Mouse (Mus musculus) liver, embryonic 14.5 days (tissue): ENCODE results near the gene Anks1. TPM values are rescaled to one million over a fixed set of nuclear protein-coding genes. Genes with fewer than 3 reads are reported as not detected.

Experiments
- ATAC-seq: fragments of 200-750 bp; cut with Nextera tagmentation; 2 replicates; pipeline ENCODE4 v1.8.0; 2017; ENCODE audit warnings: moderate number of reproducible peaks, mild to moderate bottlenecking, moderate library complexity; ENCODE audit not compliant: insufficient read depth
- DNase-seq, 3 experiments: peaks; one replicate each; pipeline ENCODE4 v3.0.0-alpha.2; 2012 to 2013; ENCODE audit warnings: low read depth in 3 of 3, low spot score in 3 of 3
- H3K27ac ChIP-seq: fragments of 300-500 bp; sonication (generic); 2 replicates; pipeline ENCODE4 v1.5.1; 2014; ENCODE audit warnings: moderate library complexity, mild to moderate bottlenecking, control low read depth, inconsistent platforms
- H3K27me3 ChIP-seq: fragments of 300-500 bp; sonication (generic); 2 replicates; pipeline ENCODE4 v1.6.1; 2014; ENCODE audit warnings: mild to moderate bottlenecking, low read length, moderate library complexity; ENCODE audit not compliant: control insufficient read depth, insufficient read depth
- H3K36me3 ChIP-seq: fragments of 300-500 bp; sonication (generic); replicated peaks from 2 replicates; pipeline ENCODE4 v1.6.1; 2014; ENCODE audit warnings: low read depth; ENCODE audit not compliant: control insufficient read depth, insufficient read depth
- H3K4me1 ChIP-seq, 2 experiments: fragments of 200-500 bp in 1 of 2; fragments of 300-500 bp in 1 of 2; sonication (generic) in 1 of 2; replicated peaks; 2 replicates each; pipeline ENCODE4 v1.6.1; 2012 to 2014; ENCODE audit warnings: antibody characterized with exemption in 1 of 2, inconsistent platforms in 1 of 2, low read length in 1 of 2; ENCODE audit not compliant: control insufficient read depth in 2 of 2, insufficient read depth in 2 of 2
- H3K4me2 ChIP-seq: fragments of 300-500 bp; sonication (generic); 2 replicates; pipeline ENCODE4 v1.6.1; 2014; ENCODE audit warnings: low read depth, mild to moderate bottlenecking, control low read depth, moderate library complexity
- H3K4me3 ChIP-seq, 2 experiments: fragments of 200-500 bp in 1 of 2; fragments of 300-500 bp in 1 of 2; sonication (generic) in 1 of 2; 2 replicates each; pipeline ENCODE4 v1.5.1; 2012 to 2014; ENCODE audit warnings: low read depth in 2 of 2, low read length in 2 of 2, mild to moderate bottlenecking in 2 of 2, control low read depth in 1 of 2, inconsistent platforms in 1 of 2, moderate library complexity in 1 of 2; ENCODE audit not compliant: insufficient read depth in 1 of 2
- H3K9ac ChIP-seq: fragments of 300-500 bp; sonication (generic); replicated peaks from 2 replicates; pipeline ENCODE4 v1.6.1; 2014; ENCODE audit warnings: mild to moderate bottlenecking, control low read depth, moderate library complexity
- H3K9me3 ChIP-seq: fragments of 300-500 bp; sonication (generic); 2 replicates; pipeline ENCODE4 v1.6.1; 2016; ENCODE audit warnings: low read length, mixed read lengths; ENCODE audit not compliant: control insufficient read depth
- CTCF ChIP-seq: IDR thresholded peaks from 2 replicates; pipeline ENCODE4 v1.5.1; 2016; ENCODE audit warnings: antibody characterized with exemption, low read depth, control low read depth
- EP300 ChIP-seq: IDR thresholded peaks from 2 replicates; pipeline ENCODE4 v1.6.1; 2016; ENCODE audit warnings: antibody characterized with exemption, low read depth
- WGBS: fragments of 180-500 bp; shearing (Covaris S2); extraction: QIAGEN DNeasy Blood & Tissue Kit; methylation state at CpG from one replicate; pipeline ENCODE4 v1.1.7; 2014; ENCODE audit not compliant: insufficient replicate concordance; 5-methylcytosine and 5-hydroxymethylcytosine counted together
- polyA plus RNA-seq, 2 experiments: library from polyadenylated mRNA; depleted of rRNA in 1 of 2; stranded (reverse) in 1 of 2; unstranded in 1 of 2; fragments of >200 nt; fragmentation: Nextera tagmentation in 1 of 2; extraction: Ambion mirVana in 1 of 2; gene quantifications; 2 replicates each; pipeline versions ENCODE4 v1.2.1 to v1.2.3; 2012 to 2014

Anks1 gene
- polyA plus RNA-seq, 2 experiments, result 2.4 to 5.3 TPM

GRCm38 (mm10) chr17:28007179-28007811 is 98.2 kb downstream of the Anks1 start:
- DNase-seq (no peak), ATAC-seq (peak; percentile 50; the same call in 1 of the 2 replicates)
- H3K4me2 ChIP-seq, result peak overlapping the region; percentile 62
- no peak overlapping the region; the same call in 1 of the 2 replicates for H3K27ac ChIP-seq
- H3K4me1 ChIP-seq, result peaks cover 0 to 10% of the 10 kb centered on the region in 2 experiments; a peak in 3 of 4 replicates
- H3K4me3 ChIP-seq, result peak overlapping the region; percentile 27 to 31
- TF ChIP-seq CTCF, result no peak
- no peak for TF ChIP-seq EP300
- no peaks in the 10 kb centered on the region for H3K9me3 ChIP-seq
- no peaks in the 10 kb centered on the region for H3K27me3 ChIP-seq
- 4% methylated on average over 29 of the region's 29 CpGs for WGBS
- peak overlapping the region; percentile 35 for H3K9ac ChIP-seq
- no peaks in the 10 kb centered on the region for H3K36me3 ChIP-seq

DNA sequence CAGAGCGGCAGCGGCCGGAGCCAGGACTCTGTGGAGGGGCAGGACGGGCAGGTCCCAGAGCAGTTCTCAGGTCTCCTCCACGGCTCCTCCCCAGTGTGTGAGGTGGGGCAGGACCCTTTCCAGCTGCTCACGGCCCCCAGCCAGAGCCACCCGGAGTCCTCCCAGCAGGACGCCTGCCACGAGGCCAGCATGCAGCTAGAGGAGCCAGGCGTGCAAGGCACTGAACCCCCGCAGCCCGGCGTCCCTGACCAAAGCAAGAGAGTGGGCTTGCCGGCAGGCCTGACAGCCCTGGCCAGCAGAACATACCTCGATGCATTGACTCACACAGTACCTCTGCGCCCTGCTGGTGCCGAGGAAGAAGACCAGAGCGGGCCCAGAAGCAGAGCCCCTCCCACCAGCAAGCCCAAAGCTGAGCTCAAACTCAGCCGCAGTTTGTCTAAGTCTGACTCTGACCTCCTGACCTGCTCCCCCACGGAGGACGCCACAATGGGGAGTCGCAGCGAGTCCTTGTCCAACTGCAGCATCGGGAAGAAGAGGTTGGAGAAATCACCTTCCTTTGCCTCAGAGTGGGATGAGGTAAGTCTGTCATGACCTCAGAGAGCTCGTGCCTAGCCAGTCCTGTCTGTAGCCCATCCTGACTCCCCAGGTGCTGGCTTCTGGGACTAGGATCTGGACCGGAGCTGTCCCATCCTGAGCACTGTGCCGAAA is 98.9 kb downstream of the Anks1 start:
- Histone ChIP-seq H3K4me2 (peak overlapping the region; percentile 62), H3K27me3 (no peaks in the 10 kb centered on the region), H3K9me3 (no peaks in the 10 kb centered on the region), H3K4me1 (peaks cover 4 to 17% of the 10 kb centered on the region in 2 experiments), H3K27ac (no peak overlapping the region; the same call in 1 of the 2 replicates), H3K36me3 (no peaks in the 10 kb centered on the region), H3K4me3 (peak overlapping the region; percentile 27 to 31), H3K9ac (peak overlapping the region; percentile 21)
- TF ChIP-seq CTCF (no peak), EP300 (no peak)
- DNase-seq, result no peak
- peak; percentile 30; the same call in 1 of the 2 replicates for ATAC-seq
- WGBS, result 6% methylated on average over 25 of the region's 27 CpGs

DNA sequence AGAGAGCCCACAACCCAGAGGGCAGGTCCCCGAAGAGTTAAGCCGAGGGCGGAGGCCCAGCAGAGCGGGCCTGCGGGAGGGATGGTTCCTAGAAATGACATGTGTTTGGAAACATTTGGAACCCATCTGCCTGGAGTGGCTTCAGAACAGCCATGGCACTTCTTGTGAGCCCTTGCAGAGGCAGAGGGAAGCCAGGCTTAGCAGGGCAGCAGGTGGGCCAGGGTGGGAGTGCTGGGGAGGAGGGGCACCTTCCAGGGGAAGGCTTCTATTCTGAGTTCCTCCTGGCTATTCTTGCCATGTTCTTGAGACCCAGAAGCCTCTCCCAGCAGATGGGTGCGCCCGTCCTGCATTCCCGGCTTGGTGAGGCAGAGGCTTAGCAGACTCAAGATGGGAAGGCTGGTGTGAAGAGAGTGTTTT is 99.5 kb downstream of the Anks1 start:
- H3K4me1 ChIP-seq, result peaks cover 7 to 19% of the 10 kb centered on the region in 2 experiments
- H3K4me3 ChIP-seq, result peak overlapping the region; percentile 27 to 31
- H3K4me2 ChIP-seq, result peak overlapping the region; percentile 62
- WGBS, result 15% methylated on average over 8 of the region's 8 CpGs
- no peaks in the 10 kb centered on the region for H3K36me3 ChIP-seq
- no peak overlapping the region for H3K27ac ChIP-seq
- H3K9me3 ChIP-seq, result no peaks in the 10 kb centered on the region
- ATAC-seq (no peak), DNase-seq (no peak)
- no peak for TF ChIP-seq CTCF
- no peak overlapping the region for H3K9ac ChIP-seq
- H3K27me3 ChIP-seq, result no peaks in the 10 kb centered on the region

DNA sequence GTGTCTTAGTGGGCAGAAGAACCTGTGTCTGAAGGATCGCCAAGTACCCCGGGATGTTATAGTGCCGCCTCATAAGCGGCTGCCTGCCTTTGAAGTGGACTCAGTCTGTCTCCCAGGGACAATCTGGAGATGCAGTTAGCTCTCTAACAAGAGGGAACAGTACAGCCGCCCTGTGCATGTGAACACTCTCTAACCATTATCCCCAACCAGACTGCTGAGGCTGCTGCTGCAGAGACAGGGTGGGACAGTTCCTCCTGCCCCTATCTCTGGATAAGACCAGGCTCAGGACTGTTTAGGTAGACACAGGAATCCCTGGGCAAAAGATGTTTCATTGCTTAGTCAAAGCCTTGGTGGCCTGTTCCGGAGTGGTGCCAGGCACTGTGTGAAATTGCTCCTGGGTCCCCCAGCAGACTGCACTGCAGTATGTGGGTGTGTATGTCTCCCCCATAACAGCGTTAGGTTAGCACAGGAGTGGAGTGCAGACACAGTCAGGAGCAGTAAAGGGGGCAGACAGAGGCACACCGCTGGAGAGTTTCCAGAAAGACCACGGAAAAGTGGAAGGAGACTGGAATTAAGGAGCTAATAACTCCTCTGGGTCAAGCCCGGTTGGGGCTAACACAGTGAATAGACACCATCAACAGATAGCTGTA is 100.1 kb downstream of the Anks1 start:
- Histone ChIP-seq H3K4me2 (peak overlapping the region; percentile 62), H3K4me1 (peaks cover 7 to 24% of the 10 kb centered on the region in 2 experiments), H3K4me3 (peak overlapping the region; percentile 27 to 31; a peak in 3 of 4 replicates), H3K36me3 (no peaks in the 10 kb centered on the region), H3K9ac (0 out of 2 replicates have a peak overlapping the region, but pooled peaks have one; percentile 9), H3K27ac (no peak overlapping the region), H3K27me3 (no peaks in the 10 kb centered on the region), H3K9me3 (no peaks in the 10 kb centered on the region)
- no peak for ATAC-seq
- 36% methylated on average over 10 of the region's 10 CpGs for WGBS
- no peak for DNase-seq
- TF ChIP-seq CTCF (no peak), EP300 (no peak)

DNA sequence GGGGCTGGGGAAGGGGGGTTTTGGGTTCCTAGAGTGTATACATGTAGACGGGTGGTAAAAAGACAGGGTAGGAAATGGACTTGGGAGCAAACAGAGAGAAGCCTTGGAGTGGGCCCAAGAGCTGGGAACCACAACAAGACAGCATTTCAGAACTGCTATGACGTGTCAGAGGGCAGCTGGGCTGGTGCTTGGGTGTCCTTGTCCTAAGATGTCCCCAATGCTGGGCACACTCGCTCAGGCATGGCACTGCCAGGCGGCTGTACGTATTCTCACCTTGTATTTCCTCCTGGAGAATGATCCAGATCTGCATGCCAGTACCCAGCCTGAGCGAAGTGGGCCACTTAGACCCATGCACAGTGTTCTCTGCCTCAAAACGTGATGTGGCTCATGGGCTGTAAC is 100.6 kb downstream of the Anks1 start:
- Histone ChIP-seq H3K36me3 (no peaks in the 10 kb centered on the region), H3K27me3 (no peaks in the 10 kb centered on the region), H3K4me2 (0 out of 2 replicates have a peak overlapping the region, but pooled peaks have one; percentile 6), H3K27ac (no peak overlapping the region), H3K4me1 (peaks cover 7 to 28% of the 10 kb centered on the region in 2 experiments), H3K9me3 (no peaks in the 10 kb centered on the region), H3K4me3 (no peak overlapping the region), H3K9ac (no peak overlapping the region)
- ATAC-seq (no peak), DNase-seq (no peak)
- WGBS, result 63% methylated on average over 7 of the region's 7 CpGs
- no peak for TF ChIP-seq EP300
- no peak for TF ChIP-seq CTCF
